Mouse (Mus musculus): Measurements from ENCODE around the gene Adamts1. TPM values are rescaled to one million over a fixed set of nuclear protein-coding genes. Genes with fewer than 3 reads are reported as not detected.

Adamts1 gene
- polyA plus RNA-seq, 1 experiment from 2014 or later = 40.2 TPM

DNA sequence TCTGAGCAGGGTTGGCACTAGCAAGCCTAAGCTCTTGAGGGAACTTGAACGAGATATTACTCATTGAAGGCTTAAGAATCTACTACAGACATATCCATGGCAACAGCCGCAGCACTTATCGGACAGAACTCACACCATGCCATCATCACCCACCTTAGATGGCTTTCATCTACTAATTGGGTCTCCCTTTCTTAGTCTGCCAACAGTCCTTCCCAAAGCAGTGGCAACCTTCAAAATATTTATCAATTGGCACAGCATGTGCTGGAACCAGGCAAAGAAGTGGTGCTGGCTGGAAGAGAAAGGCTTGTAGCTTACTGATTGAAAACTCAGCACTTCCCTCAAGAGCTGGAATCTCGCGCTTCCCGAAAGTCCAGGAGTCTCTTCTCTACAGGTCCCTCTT lies 37.7 kb downstream of the Adamts1 start:
- peak; percentile 53; the same call in 1 of the 2 replicates for ATAC-seq (replicated peaks; ENCODE audit: insufficient number of reproducible peaks, insufficient read depth, low FRiP score, low read depth)
- H3K9ac ChIP-seq = no peak overlapping the region
- no peaks in the 10 kb centered on the region for H3K36me3 ChIP-seq
- H3K4me1 ChIP-seq (replicated peaks) = peaks cover 13% of the 10 kb centered on the region
- no peaks in the 10 kb centered on the region for H3K9me3 ChIP-seq (replicated peaks)
- H3K27ac ChIP-seq = no peak overlapping the region
- WGBS = 48% methylated on average over 6 of the region's 6 CpGs
- H3K4me2 ChIP-seq = peak overlapping the region; percentile 18; the same call in 1 of the 2 replicates
- no peaks in the 10 kb centered on the region for H3K27me3 ChIP-seq
- no peak overlapping the region for H3K4me3 ChIP-seq

DNA sequence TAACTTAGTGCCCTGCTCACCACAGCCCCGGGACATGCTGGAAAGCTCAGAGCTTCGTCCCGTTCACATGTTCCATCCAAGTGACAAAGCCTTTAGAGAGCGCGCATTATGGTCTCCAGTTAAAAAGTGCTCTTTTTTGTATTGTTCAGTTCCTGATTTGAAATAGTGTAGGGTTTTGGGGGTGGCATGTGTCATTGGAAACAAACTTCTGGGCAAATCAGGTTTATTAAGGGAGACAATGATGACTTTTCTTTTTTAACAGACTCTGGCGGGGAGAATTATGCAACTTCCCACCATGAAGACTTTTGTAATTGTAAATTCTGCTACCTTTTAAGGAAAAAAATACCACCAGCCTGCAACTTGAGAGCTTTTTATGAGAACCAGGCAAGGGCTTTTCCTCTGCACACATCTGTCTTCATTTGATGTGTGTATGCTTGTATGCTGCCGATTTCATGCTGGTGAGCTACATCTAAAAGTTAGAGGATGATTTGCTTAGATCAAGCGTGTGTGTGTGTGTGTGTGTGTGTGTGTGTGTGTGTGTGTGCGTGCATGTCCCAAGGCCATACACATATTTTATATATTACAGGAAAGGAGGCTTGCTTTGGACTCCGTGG lies 40.8 kb downstream of the Adamts1 start:
- Histone ChIP-seq H3K36me3 (no peaks in the 10 kb centered on the region), H3K9me3 (replicated peaks) (no peaks in the 10 kb centered on the region), H3K4me3 (no peak overlapping the region), H3K4me2 (no peak overlapping the region), H3K27ac (no peak overlapping the region), H3K27me3 (no peaks in the 10 kb centered on the region), H3K4me1 (replicated peaks) (peaks cover 13% of the 10 kb centered on the region), H3K9ac (no peak overlapping the region)
- 75% methylated on average over 10 of the region's 10 CpGs for WGBS
- no peak for ATAC-seq (replicated peaks; ENCODE audit: insufficient number of reproducible peaks, insufficient read depth, low FRiP score, low read depth)

DNA sequence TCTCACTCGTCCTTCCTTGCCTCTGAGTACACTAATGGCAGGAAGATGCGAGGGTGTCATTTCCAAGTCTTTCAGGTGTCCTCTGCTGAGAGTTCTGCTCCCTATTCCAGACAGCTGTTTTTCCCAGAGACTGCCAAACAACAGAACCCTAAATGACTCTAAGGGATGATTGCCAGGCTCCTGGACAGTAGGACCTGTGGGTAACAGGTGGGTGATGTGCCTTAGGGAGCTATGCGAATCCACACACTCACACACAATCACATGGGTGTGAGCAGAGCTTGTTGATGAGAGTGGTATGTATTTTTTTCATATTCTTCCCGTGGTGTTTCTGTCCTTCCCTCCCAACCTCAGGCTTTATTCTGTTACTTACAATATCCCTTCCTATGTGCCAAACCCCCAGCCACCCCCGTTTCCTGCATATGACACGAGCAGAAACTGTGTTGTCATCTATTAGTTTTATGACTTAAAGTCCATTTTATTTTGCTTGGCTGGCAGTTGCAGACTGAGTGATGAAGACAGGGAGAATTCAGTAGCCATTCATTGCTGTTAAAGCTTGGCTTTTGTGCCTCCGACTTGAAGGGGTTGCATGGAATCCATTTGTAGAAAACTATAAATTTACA lies 41.8 kb downstream of the Adamts1 start:
- no peak overlapping the region for H3K9ac ChIP-seq
- no peaks in the 10 kb centered on the region for H3K27me3 ChIP-seq
- no peak overlapping the region for H3K4me3 ChIP-seq
- H3K27ac ChIP-seq = no peak overlapping the region
- H3K4me1 ChIP-seq (replicated peaks) = peaks cover 16% of the 10 kb centered on the region
- 65% methylated on average over 7 of the region's 7 CpGs for WGBS
- no peak overlapping the region for H3K4me2 ChIP-seq
- no peak for ATAC-seq (replicated peaks; ENCODE audit: insufficient number of reproducible peaks, insufficient read depth, low FRiP score, low read depth)
- H3K9me3 ChIP-seq (replicated peaks) = no peaks in the 10 kb centered on the region
- no peaks in the 10 kb centered on the region for H3K36me3 ChIP-seq

DNA sequence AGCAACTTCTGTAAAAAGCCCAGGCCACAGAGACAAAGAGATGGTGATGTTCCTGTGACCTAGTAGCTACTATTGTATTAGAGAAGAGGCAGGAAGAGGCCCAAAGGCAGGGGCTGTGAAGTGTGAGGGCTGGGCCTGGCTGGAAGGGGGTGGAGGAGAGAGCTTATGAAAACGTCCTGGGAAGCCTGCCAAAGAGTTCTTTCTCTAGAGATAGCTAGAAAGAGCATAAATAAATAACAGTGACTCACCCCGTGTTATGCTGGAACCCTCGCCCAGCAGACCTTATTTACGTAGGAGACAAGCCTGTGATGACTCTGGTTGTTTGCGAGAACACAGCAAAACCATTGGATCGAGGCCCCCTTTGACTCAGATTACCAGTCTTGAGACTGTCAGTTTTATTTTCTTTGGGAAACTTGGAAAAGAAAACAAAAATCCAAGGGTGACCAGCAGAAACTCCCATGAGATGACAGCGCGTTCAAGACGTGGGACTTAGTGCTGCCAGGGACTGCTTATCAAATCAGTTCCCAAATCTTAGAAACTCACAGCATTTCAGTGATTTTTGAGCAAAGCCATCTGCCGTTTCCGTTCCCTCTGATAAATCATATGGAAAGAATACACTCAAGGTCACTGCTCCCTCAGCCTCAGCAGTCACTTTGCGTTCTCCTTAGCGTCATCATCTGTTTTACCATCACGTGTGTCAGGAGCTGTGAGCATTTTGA lies 46.7 kb downstream of the Adamts1 start:
- Histone ChIP-seq H3K9ac (no peak overlapping the region), H3K27me3 (no peaks in the 10 kb centered on the region), H3K4me3 (no peak overlapping the region), H3K4me1 (replicated peaks) (peaks cover 18% of the 10 kb centered on the region), H3K9me3 (replicated peaks) (no peaks in the 10 kb centered on the region), H3K36me3 (no peaks in the 10 kb centered on the region), H3K27ac (peak overlapping the region; percentile 86), H3K4me2 (peak overlapping the region; percentile 19)
- WGBS = 16% methylated on average over 14 of the region's 14 CpGs
- peak; percentile 98 for ATAC-seq (replicated peaks; ENCODE audit: insufficient number of reproducible peaks, insufficient read depth, low FRiP score, low read depth)

DNA sequence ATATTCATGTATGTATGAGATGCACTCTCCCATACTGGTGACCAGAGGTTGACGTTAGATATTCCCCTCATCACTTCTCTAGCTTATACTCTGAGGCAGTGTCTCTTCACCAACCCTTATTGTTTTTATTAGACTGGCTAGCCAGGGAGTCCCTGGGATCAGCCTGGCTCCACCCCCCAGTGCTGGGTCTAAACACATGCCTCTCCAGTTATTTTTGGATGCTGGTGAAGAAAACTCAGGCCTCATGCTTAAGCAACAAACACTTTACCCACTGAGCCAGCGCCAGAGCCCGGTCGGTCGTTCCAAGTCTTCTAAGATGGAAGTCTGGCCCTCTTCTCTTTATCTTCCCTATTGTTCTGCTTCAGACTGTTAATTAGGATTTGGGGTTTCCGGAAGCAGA lies 53.6 kb downstream of the Adamts1 start:
- peak; percentile 52; the same call in 1 of the 2 replicates for ATAC-seq (replicated peaks; ENCODE audit: insufficient number of reproducible peaks, insufficient read depth, low FRiP score, low read depth)
- Histone ChIP-seq H3K4me2 (no peak overlapping the region), H3K9me3 (replicated peaks) (no peaks in the 10 kb centered on the region), H3K9ac (no peak overlapping the region), H3K27me3 (no peaks in the 10 kb centered on the region), H3K4me1 (replicated peaks) (peaks cover 30% of the 10 kb centered on the region), H3K4me3 (no peak overlapping the region), H3K36me3 (no peaks in the 10 kb centered on the region), H3K27ac (peak overlapping the region; percentile 74)
- WGBS = 29% methylated on average over 6 of the region's 6 CpGs

DNA sequence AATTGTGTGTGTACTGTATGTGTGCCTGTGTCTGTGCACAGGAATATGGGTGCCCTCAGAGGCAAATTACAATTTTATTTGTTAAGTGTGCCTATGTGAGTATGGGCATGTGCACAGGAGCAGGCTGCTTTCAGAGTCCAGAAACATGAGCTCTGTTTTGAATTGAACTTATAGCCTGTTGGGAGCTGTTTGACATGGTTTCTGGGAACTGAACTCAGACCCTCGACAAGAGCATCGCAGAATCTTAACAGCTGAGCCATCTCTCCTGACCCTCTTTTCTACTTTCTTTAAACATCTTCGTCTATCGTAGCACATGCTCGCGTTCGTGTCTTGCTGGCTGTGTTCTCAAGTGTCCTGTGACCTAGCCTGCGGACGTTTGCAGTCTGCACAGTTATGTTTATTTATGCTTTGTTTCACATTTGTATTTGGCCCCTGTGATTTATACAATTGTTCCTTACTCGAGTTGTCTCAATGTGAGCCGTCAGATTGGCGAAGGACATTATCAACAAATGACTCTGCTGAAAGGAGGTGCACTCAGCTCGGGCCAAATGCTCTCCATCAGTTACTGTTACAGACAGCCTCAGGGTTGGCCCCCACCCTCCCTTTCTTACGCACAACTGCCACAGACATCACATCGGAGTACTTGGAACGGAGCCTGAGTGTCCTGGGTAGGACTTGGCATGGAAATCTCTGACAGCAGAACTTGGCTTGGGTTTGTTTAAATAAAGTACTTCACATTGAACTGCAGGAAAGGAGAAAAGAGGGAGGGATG lies 55.1 kb downstream of the Adamts1 start:
- Histone ChIP-seq H3K4me1 (replicated peaks) (peaks cover 30% of the 10 kb centered on the region), H3K4me2 (peak overlapping the region; percentile 28), H3K9ac (no peak overlapping the region), H3K27ac (peak overlapping the region; percentile 87), H3K27me3 (no peaks in the 10 kb centered on the region), H3K9me3 (replicated peaks) (no peaks in the 10 kb centered on the region), H3K4me3 (no peak overlapping the region), H3K36me3 (no peaks in the 10 kb centered on the region)
- WGBS = 24% methylated on average over 16 of the region's 16 CpGs
- peak; percentile 96 for ATAC-seq (replicated peaks; ENCODE audit: insufficient number of reproducible peaks, insufficient read depth, low FRiP score, low read depth)

DNA sequence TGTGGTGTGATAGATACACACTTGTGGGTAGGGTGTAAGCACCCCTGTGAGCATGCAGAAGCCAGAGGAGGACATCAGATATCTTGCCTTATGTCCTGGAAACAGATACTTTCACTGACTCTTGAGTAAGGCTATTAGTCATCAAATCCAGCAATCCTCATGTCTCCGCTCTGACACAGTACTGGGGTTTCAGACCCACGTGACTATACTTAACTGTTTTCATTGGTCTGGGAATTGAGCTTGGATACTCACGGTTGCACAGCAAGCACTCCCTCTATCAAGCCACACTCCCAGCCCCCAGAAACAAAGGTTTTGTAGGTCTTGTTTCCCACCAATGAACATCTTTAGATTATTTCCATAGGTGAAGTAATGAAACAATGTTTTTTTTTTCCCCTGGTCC lies 56.5 kb downstream of the Adamts1 start:
- Histone ChIP-seq H3K4me1 (replicated peaks) (peaks cover 30% of the 10 kb centered on the region), H3K27ac (peak overlapping the region; percentile 31; the same call in 1 of the 2 replicates), H3K4me2 (no peak overlapping the region), H3K27me3 (no peaks in the 10 kb centered on the region), H3K4me3 (no peak overlapping the region), H3K9ac (no peak overlapping the region), H3K9me3 (replicated peaks) (no peaks in the 10 kb centered on the region), H3K36me3 (no peaks in the 10 kb centered on the region)
- no peak for ATAC-seq (replicated peaks; ENCODE audit: insufficient number of reproducible peaks, insufficient read depth, low FRiP score, low read depth)
- 61% methylated on average over 3 of the region's 3 CpGs for WGBS

Other genes with a start within 250 kb of the Adamts1 start
- 4.7 and 6.2 TPM in 2 replicates for gene Cyyr1, start 249.7 kb downstream of the Adamts1 start, polyA plus RNA-seq (2015; fragmentation: Nextera tagmentation; extraction: Ambion mirVana)
- 3.8 and 5.4 TPM in 2 replicates for gene Adamts5, start 98.7 kb upstream of the Adamts1 start, polyA plus RNA-seq (2015; fragmentation: Nextera tagmentation; extraction: Ambion mirVana)

Measured in heart, embryonic 15.5 days (tissue).